Mouse (Mus musculus): ENCODE data around the gene Nos3.

DNA sequence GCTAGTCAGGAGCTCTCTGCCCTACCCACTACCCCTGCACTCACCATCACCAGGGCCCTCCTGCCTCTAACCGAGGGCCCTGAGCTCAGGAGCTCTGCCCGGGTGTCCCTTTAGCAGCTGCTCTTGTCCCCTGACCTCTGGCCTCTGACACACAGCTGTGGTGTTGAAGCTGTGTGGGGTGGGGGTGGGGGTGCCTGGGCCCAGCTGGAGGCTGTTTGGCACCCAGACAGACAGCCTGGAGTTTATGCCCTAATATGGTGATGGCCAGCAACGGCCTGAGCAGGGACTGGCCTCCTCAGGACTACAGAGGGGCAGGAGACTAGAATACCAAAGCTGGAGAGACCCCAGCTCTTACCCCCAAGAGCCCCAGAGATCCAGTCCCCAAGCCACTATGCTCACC is 29.9 kb upstream of the Nos3 start:
- TF ChIP-seq POLR2A (IDR thresholded peaks at IDR 0.05; ENCODE audit: borderline replicate concordance, control insufficient read depth, low read depth, low read length) = no peak
- no peak for TF ChIP-seq CTCF (IDR thresholded peaks at IDR 0.05; ENCODE audit: control insufficient read depth, insufficient read depth, low read length)
